Mouse (Mus musculus): ENCODE measurements around the gene Smim13. TPM values are rescaled to one million over a fixed set of nuclear protein-coding genes. Genes with fewer than 3 reads are reported as not detected.

The Smim13 gene
- polyA plus RNA-seq, 1 experiment from 2014 or later = 22.7 TPM

GRCm38 (mm10) chr13:41302716-41303115 lies 53.1 kb downstream of the Smim13 start:
- no peak overlapping the region for H3K27ac ChIP-seq (replicated peaks; ENCODE audit: low read depth, low read length)
- WGBS = 62% methylated on average over 10 of the region's 10 CpGs
- H3K9me3 ChIP-seq (ENCODE audit: control insufficient read depth, low read length) = no peaks in the 10 kb centered on the region
- H3K4me1 ChIP-seq (ENCODE audit: control insufficient read depth, insufficient read depth, low read length) = no peaks in the 10 kb centered on the region
- no peak overlapping the region for H3K4me3 ChIP-seq (replicated peaks; ENCODE audit: low read depth, low read length)
- ATAC-seq (ENCODE audit: low FRiP score, low TSS enrichment) (no peak), DNase-seq (peak; percentile 76)
- H3K36me3 ChIP-seq (ENCODE audit: control insufficient read depth, insufficient read depth, low read length) = no peaks in the 10 kb centered on the region
- H3K27me3 ChIP-seq (ENCODE audit: control insufficient read depth, insufficient read depth, low read length) = no peaks in the 10 kb centered on the region
- H3K9ac ChIP-seq (replicated peaks; ENCODE audit: low read length) = no peak overlapping the region
- no peak overlapping the region for H3K4me2 ChIP-seq (ENCODE audit: low read length)

DNA sequence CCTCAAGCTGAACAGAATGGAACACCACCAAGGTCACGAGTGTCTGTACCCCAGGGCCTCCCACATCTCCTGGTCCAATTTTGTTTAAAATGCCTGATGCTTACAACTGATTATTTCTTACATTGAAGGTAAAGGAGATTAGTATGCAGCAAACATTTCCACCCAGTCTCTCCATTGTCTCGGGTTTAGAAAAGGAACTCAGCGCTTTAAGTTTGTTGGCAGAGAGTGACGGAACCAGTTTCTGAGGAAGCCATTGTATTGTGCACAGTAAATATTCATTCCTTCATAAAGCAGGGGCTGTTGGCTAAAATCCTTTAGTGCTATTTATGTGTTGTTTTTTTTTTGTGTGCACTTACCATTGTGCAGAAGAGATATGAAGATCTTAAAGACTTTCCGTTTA lies 71.1 kb downstream of the Smim13 start:
- no peak overlapping the region for H3K9ac ChIP-seq (replicated peaks; ENCODE audit: low read length)
- WGBS = 29% methylated on average over 5 of the region's 5 CpGs
- H3K4me2 ChIP-seq (ENCODE audit: low read length) = no peak overlapping the region
- ATAC-seq (ENCODE audit: low FRiP score, low TSS enrichment) = no peak
- no peaks in the 10 kb centered on the region for H3K9me3 ChIP-seq (ENCODE audit: control insufficient read depth, low read length)
- H3K4me1 ChIP-seq (ENCODE audit: control insufficient read depth, insufficient read depth, low read length) = no peaks in the 10 kb centered on the region
- H3K27me3 ChIP-seq (ENCODE audit: control insufficient read depth, insufficient read depth, low read length) = no peaks in the 10 kb centered on the region
- H3K27ac ChIP-seq (replicated peaks; ENCODE audit: low read depth, low read length) = no peak overlapping the region
- H3K36me3 ChIP-seq (ENCODE audit: control insufficient read depth, insufficient read depth, low read length) = peaks cover 16% of the 10 kb centered on the region
- DNase-seq = peak; percentile 42
- H3K4me3 ChIP-seq (replicated peaks; ENCODE audit: low read depth, low read length) = no peak overlapping the region

DNA sequence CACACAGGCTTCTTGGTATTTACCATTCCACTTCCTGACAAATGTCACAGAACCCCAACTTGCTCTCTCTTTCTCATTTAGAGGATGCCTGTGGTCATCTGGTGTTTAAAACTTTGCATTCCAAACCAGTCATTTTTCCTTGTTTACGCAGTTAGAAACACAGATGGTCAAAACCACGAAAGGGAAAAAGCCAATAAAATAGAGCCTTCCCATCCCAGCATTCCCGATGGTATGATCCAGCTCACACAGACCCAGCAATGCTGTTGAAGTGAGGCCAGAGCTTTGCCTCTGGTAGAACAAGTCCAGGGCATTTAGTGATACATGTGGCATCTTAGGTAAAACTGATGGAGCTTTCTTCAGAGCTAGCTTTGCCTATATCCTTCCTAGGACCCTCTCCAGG lies 71.8 kb downstream of the Smim13 start:
- Histone ChIP-seq H3K27me3 (ENCODE audit: control insufficient read depth, insufficient read depth, low read length) (no peaks in the 10 kb centered on the region), H3K9me3 (ENCODE audit: control insufficient read depth, low read length) (no peaks in the 10 kb centered on the region), H3K4me2 (ENCODE audit: low read length) (no peak overlapping the region), H3K36me3 (ENCODE audit: control insufficient read depth, insufficient read depth, low read length) (peaks cover 9% of the 10 kb centered on the region), H3K4me3 (replicated peaks; ENCODE audit: low read depth, low read length) (no peak overlapping the region), H3K27ac (replicated peaks; ENCODE audit: low read depth, low read length) (no peak overlapping the region; the same call in 1 of the 2 replicates), H3K9ac (replicated peaks; ENCODE audit: low read length) (no peak overlapping the region), H3K4me1 (ENCODE audit: control insufficient read depth, insufficient read depth, low read length) (no peaks in the 10 kb centered on the region)
- no peak for DNase-seq
- 85% methylated on average over 3 of the region's 3 CpGs for WGBS
- no peak for ATAC-seq (ENCODE audit: low FRiP score, low TSS enrichment)

DNA sequence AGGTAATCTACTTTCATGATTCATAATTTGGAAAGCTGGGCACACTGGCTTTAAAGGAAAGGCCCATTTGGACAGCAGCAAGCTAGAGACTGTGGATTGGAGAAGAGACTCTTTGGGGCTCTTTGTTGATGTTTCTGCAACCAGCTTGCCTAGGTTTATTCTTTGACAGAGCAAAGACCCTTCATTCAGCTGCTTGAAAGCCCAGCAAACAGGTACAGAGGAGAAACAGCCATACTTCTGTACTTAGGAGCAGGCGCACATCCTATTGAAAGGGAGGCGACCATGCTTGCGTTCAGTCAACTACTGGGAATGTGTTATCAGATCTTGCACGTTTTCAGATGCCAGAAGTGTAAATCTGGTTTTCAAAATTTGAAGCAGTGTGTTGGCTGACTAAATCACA lies 75.0 kb downstream of the Smim13 start:
- Histone ChIP-seq H3K4me1 (ENCODE audit: control insufficient read depth, insufficient read depth, low read length) (no peaks in the 10 kb centered on the region), H3K9me3 (ENCODE audit: control insufficient read depth, low read length) (no peaks in the 10 kb centered on the region), H3K4me2 (ENCODE audit: low read length) (no peak overlapping the region), H3K9ac (replicated peaks; ENCODE audit: low read length) (no peak overlapping the region), H3K36me3 (ENCODE audit: control insufficient read depth, insufficient read depth, low read length) (no peaks in the 10 kb centered on the region), H3K27ac (replicated peaks; ENCODE audit: low read depth, low read length) (no peak overlapping the region), H3K4me3 (replicated peaks; ENCODE audit: low read depth, low read length) (no peak overlapping the region), H3K27me3 (ENCODE audit: control insufficient read depth, insufficient read depth, low read length) (no peaks in the 10 kb centered on the region)
- no peak for ATAC-seq (ENCODE audit: low FRiP score, low TSS enrichment)
- no peak for DNase-seq
- WGBS = 92% methylated on average over 4 of the region's 4 CpGs

- H3K4me1 ChIP-seq (ENCODE audit: control insufficient read depth, insufficient read depth, low read length) = no peaks in the 10 kb centered on the region
- no peak overlapping the region for H3K4me3 ChIP-seq (replicated peaks; ENCODE audit: low read depth, low read length)
- WGBS = 79% methylated on average over 4 of the region's 4 CpGs
- no peak overlapping the region for H3K4me2 ChIP-seq (ENCODE audit: low read length)
- no peak for DNase-seq
- H3K36me3 ChIP-seq (ENCODE audit: control insufficient read depth, insufficient read depth, low read length) = no peaks in the 10 kb centered on the region
- no peak overlapping the region for H3K9ac ChIP-seq (replicated peaks; ENCODE audit: low read length)
- no peak overlapping the region for H3K27ac ChIP-seq (replicated peaks; ENCODE audit: low read depth, low read length)
- H3K27me3 ChIP-seq (ENCODE audit: control insufficient read depth, insufficient read depth, low read length) = no peaks in the 10 kb centered on the region
- no peaks in the 10 kb centered on the region for H3K9me3 ChIP-seq (ENCODE audit: control insufficient read depth, low read length)
- no peak for ATAC-seq (ENCODE audit: low FRiP score, low TSS enrichment)
Observed at GRCm38 (mm10) chr13:41325346-41325745, 75.7 kb downstream of the Smim13 start.

DNA sequence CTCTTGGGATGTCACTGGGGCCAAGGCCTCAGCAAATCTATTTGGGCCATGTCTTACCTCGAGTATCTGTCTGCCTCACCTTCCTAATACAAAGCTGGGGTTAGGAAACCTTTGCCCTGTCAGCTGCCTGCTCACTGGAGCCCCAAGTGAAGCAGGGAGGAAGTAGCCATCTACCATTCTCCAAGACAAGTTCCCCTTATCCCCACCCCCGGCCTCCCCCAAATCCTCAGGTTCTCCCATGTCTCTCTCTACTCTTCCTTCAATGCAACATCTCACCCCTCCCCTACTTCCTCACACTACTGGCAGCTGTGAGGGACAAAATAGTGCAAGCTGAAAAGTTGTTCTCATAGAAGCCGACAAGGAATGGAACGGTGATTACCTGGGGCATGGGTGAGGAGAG lies 76.5 kb downstream of the Smim13 start:
- Histone ChIP-seq H3K4me2 (ENCODE audit: low read length) (no peak overlapping the region), H3K4me1 (ENCODE audit: control insufficient read depth, insufficient read depth, low read length) (no peaks in the 10 kb centered on the region), H3K4me3 (replicated peaks; ENCODE audit: low read depth, low read length) (no peak overlapping the region), H3K27me3 (ENCODE audit: control insufficient read depth, insufficient read depth, low read length) (no peaks in the 10 kb centered on the region), H3K36me3 (ENCODE audit: control insufficient read depth, insufficient read depth, low read length) (no peaks in the 10 kb centered on the region), H3K9ac (replicated peaks; ENCODE audit: low read length) (no peak overlapping the region), H3K9me3 (ENCODE audit: control insufficient read depth, low read length) (no peaks in the 10 kb centered on the region), H3K27ac (replicated peaks; ENCODE audit: low read depth, low read length) (no peak overlapping the region)
- ATAC-seq (ENCODE audit: low FRiP score, low TSS enrichment) = no peak
- no peak for DNase-seq
- WGBS = 89% methylated on average over 4 of the region's 4 CpGs

Other genes with a start within 250 kb of the Smim13 start
- 62.9 and 66.0 TPM in 2 replicates for gene Pak1ip1, start 248.8 kb upstream of the Smim13 start, polyA plus RNA-seq (2014; fragmentation: Nextera tagmentation; extraction: Ambion mirVana)
- gene Tmem14c, start 233.6 kb upstream of the Smim13 start, polyA plus RNA-seq (2014; fragmentation: Nextera tagmentation; extraction: Ambion mirVana) = 127 and 130 TPM in 2 replicates
- gene Mak, start 170.1 kb upstream of the Smim13 start, polyA plus RNA-seq (2014; fragmentation: Nextera tagmentation; extraction: Ambion mirVana) = 1.7 and 2.1 TPM in 2 replicates
- not detected in 2 replicates for gene Gcm2, start 138.8 kb upstream of the Smim13 start, polyA plus RNA-seq (2014; fragmentation: Nextera tagmentation; extraction: Ambion mirVana)
- gene Sycp2l, start 135.5 kb upstream of the Smim13 start, polyA plus RNA-seq (2014; fragmentation: Nextera tagmentation; extraction: Ambion mirVana) = not detected in 2 replicates
- 44.6 and 48.3 TPM in 2 replicates for gene Elovl2, start 29.4 kb upstream of the Smim13 start, polyA plus RNA-seq (2014; fragmentation: Nextera tagmentation; extraction: Ambion mirVana)
- not detected in 2 replicates for gene Gm17364, start 24.1 kb downstream of the Smim13 start, polyA plus RNA-seq (2014; fragmentation: Nextera tagmentation; extraction: Ambion mirVana)
- 12.8 and 16.3 TPM in 2 replicates for gene Nedd9, start 237.5 kb downstream of the Smim13 start, polyA plus RNA-seq (2014; fragmentation: Nextera tagmentation; extraction: Ambion mirVana)